Mouse (Mus musculus) intestine, embryonic 16.5 days (tissue): ENCODE results near the gene Dusp6. TPM values are rescaled to one million over a fixed set of nuclear protein-coding genes. Genes with fewer than 3 reads are reported as not detected.

ENCODE experiments used
- ATAC-seq: fragments of 200-750 bp; cut with Nextera tagmentation; 2 replicates; pipeline ENCODE4 v1.8.0; 2017; ENCODE audit warnings: moderate TSS enrichment, moderate library complexity
- H3K27ac ChIP-seq: fragments of 300-500 bp; sonication (generic); 2 replicates; pipeline ENCODE4 v1.5.1; 2014; ENCODE audit warnings: mild to moderate bottlenecking, low read length
- H3K27me3 ChIP-seq: fragments of 300-500 bp; sonication (generic); replicated peaks from 2 replicates; pipeline ENCODE4 v1.6.1; 2014; ENCODE audit warnings: low read length, control low read depth, mixed read lengths; ENCODE audit not compliant: control insufficient read depth, insufficient read depth
- H3K36me3 ChIP-seq: fragments of 300-500 bp; sonication (generic); 2 replicates; pipeline ENCODE4 v1.6.1; 2014; ENCODE audit warnings: low read length, control low read depth; ENCODE audit not compliant: control insufficient read depth, insufficient read depth
- H3K4me1 ChIP-seq: fragments of 300-500 bp; sonication (generic); 2 replicates; pipeline ENCODE4 v1.6.1; 2014; ENCODE audit warnings: low read length, control low read depth, mixed read lengths; ENCODE audit not compliant: control insufficient read depth, insufficient read depth
- H3K4me2 ChIP-seq: fragments of 300-500 bp; sonication (generic); 2 replicates; pipeline ENCODE4 v1.6.1; 2014; ENCODE audit warnings: low read depth, low read length, control low read depth
- H3K4me3 ChIP-seq: fragments of 300-500 bp; sonication (generic); 2 replicates; pipeline ENCODE4 v1.5.1; 2014; ENCODE audit warnings: mild to moderate bottlenecking, low read length
- H3K9ac ChIP-seq: fragments of 300-500 bp; sonication (generic); 2 replicates; pipeline ENCODE4 v1.6.1; 2014; ENCODE audit warnings: low read depth, low read length
- H3K9me3 ChIP-seq: fragments of 300-500 bp; sonication (generic); 2 replicates; pipeline ENCODE4 v1.6.1; 2016; ENCODE audit warnings: low read length, control low read depth; ENCODE audit not compliant: control insufficient read depth
- WGBS: fragments of 180-500 bp; shearing (Covaris S2); extraction: QIAGEN DNeasy Blood & Tissue Kit; methylation state at CpG from one replicate; pipeline ENCODE4 v1.1.7; 2014; 5-methylcytosine and 5-hydroxymethylcytosine counted together
- polyA plus RNA-seq: library from polyadenylated mRNA; unstranded; fragments of >200 nt; fragmentation: Nextera tagmentation; extraction: Ambion mirVana; gene quantifications from 2 replicates; pipeline ENCODE4 v1.2.1, GENCODE M21; 2015

The Dusp6 gene
- polyA plus RNA-seq, 1 experiment from 2014 or later: 37.2 TPM

DNA sequence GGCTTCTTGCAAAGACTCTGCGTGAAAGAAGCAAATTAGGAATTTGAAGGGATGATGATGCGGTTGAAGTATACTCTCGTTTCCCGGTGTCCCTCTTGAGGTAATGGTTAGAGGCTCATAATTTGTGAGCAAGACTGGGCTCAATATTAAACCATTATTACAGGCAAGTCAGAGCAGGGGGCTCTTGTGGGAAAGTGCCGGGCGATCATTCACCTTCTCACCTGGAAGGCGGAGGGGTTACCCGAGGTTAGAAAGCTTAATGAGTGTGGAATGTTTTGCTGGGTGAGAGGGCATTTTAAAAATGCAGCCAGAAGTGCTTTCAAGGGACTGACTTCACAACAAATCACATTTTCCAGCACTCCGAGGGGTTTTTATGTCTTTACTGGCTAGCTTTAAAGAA, 36.3 kb downstream of the Dusp6 start:
- no peak overlapping the region for H3K4me2 ChIP-seq
- no peaks in the 10 kb centered on the region for H3K36me3 ChIP-seq
- H3K27ac ChIP-seq: no peak overlapping the region
- no peak for ATAC-seq
- H3K4me3 ChIP-seq: no peak overlapping the region
- H3K9me3 ChIP-seq: no peaks in the 10 kb centered on the region
- H3K9ac ChIP-seq: no peak overlapping the region
- no peaks in the 10 kb centered on the region for H3K27me3 ChIP-seq
- 42% methylated on average over 9 of the region's 9 CpGs for whole genome bisulfite sequencing
- 0 out of 2 replicates have a peak, but pooled peaks cover 4% of the 10 kb centered on the region for H3K4me1 ChIP-seq

DNA sequence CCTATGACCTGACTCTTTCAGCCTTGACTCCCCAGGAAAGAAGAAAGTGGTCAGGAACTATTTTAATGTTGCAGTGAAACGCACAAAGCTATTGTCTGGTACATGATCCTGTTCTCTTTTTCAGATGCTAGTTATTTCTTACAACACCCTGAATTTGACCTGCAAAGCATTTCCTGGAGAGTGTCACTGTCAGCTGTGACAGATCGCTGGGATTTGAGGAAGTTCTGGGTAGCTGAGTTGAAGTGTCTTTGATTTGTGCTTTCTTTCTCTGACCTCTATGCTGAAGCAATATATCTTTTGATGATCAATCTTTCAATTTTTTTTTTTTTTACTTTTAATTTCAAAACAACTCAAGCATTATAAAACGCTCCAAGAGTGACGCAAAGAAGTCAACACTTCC, 39.0 kb downstream of the Dusp6 start:
- Histone ChIP-seq H3K27me3 (no peaks in the 10 kb centered on the region), H3K27ac (no peak overlapping the region), H3K9me3 (no peaks in the 10 kb centered on the region), H3K4me2 (no peak overlapping the region), H3K4me1 (0 out of 2 replicates have a peak, but pooled peaks cover 4% of the 10 kb centered on the region), H3K36me3 (no peaks in the 10 kb centered on the region), H3K4me3 (no peak overlapping the region), H3K9ac (no peak overlapping the region)
- ATAC-seq: no peak
- 49% methylated on average over 4 of the region's 4 CpGs for WGBS

DNA sequence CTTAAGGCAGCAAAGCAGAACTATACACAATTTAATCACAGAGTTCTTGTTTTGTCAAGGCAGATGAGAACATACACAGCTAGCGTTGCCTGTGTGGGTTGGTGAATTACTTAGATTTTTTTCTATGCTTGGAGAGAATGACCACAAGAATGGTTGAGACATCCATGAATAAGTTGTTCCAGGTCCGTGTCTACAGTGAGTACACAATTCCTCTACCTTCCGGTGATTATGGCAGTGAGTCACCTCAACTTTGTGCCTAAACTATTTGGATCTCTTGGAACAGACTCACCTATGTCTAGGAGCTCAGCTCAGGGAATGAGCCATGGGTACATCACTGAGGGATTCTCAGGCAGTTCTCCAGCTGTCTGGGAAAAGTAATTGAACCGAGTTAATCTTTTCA, 45.8 kb downstream of the Dusp6 start:
- Histone ChIP-seq H3K36me3 (no peaks in the 10 kb centered on the region), H3K9ac (no peak overlapping the region), H3K27me3 (no peaks in the 10 kb centered on the region), H3K4me2 (no peak overlapping the region), H3K4me1 (no peaks in the 10 kb centered on the region), H3K4me3 (no peak overlapping the region), H3K27ac (no peak overlapping the region), H3K9me3 (no peaks in the 10 kb centered on the region)
- no peak for ATAC-seq
- 91% methylated on average over 4 of the region's 4 CpGs for WGBS

DNA sequence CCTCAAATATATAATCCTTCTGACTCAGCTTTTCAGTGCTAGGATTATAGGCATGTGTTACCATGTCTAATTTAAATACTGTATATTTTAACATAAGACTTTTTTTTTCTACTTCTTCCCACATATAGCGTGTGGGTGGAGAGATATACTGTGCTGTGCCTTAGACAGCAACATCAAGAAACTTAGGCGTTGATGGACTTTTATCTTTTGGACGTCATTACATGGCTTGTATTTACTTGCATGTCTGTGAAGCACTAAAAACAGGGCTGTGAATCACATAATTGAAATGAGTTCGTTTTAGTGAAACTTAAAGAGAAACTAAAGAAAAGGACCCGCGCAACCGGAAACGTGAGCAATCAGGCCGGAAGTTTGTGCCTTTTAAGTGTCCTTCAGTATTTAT, 46.6 kb downstream of the Dusp6 start:
- no peaks in the 10 kb centered on the region for H3K9me3 ChIP-seq
- no peaks in the 10 kb centered on the region for H3K27me3 ChIP-seq
- no peak overlapping the region for H3K27ac ChIP-seq
- no peaks in the 10 kb centered on the region for H3K36me3 ChIP-seq
- H3K4me1 ChIP-seq: no peaks in the 10 kb centered on the region
- no peak overlapping the region for H3K9ac ChIP-seq
- 89% methylated on average over 9 of the region's 9 CpGs for WGBS
- H3K4me2 ChIP-seq: no peak overlapping the region
- no peak overlapping the region for H3K4me3 ChIP-seq
- no peak for ATAC-seq

DNA sequence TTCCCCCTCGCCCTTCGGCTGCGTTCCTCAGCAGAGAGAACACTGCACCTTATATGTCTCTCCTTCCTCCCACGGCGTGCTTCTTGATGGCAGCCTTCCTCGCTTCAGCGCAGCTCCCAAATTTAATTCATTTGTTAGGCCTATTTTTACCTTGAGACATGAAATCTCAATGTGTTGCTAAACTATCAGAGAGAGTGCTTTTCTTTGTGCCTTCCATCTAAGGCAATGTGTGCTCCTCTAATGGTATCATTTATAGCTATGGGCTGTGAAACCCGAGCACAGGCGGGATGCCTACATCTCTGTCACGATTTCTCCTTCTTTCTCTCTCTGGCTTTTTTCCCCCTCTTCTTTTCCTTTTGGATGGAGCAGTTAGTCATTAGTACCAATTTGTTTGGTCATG, 47.2 kb downstream of the Dusp6 start:
- no peaks in the 10 kb centered on the region for H3K4me1 ChIP-seq
- H3K9ac ChIP-seq: no peak overlapping the region
- no peak overlapping the region for H3K4me3 ChIP-seq
- 87% methylated on average over 10 of the region's 10 CpGs for WGBS
- H3K4me2 ChIP-seq: no peak overlapping the region
- no peaks in the 10 kb centered on the region for H3K9me3 ChIP-seq
- ATAC-seq: no peak
- H3K36me3 ChIP-seq: no peaks in the 10 kb centered on the region
- no peaks in the 10 kb centered on the region for H3K27me3 ChIP-seq
- H3K27ac ChIP-seq: no peak overlapping the region

DNA sequence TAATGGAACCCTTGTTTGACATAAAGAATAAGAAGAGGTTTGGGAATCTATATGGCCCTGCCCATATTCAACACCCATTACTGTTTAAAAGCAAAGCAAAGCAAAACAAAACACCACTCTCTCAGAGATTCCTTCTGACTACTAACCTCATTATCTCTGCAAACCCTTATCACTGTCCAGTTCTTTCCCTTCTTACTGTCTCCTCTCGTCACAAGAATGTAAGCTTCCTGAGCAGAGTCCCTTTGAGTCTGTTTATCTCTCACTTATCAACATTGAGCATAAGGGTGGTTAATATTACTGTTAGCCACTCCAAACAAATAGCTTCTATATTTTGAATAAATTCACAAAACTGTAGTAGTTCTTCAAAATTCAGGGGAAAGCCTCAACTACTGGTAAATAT, 48.9 kb downstream of the Dusp6 start:
- Histone ChIP-seq H3K36me3 (no peaks in the 10 kb centered on the region), H3K9ac (no peak overlapping the region), H3K9me3 (no peaks in the 10 kb centered on the region), H3K4me3 (no peak overlapping the region), H3K27ac (no peak overlapping the region), H3K4me2 (no peak overlapping the region), H3K27me3 (no peaks in the 10 kb centered on the region), H3K4me1 (no peaks in the 10 kb centered on the region)
- ATAC-seq: no peak
- 62% methylated on average over 1 of the region's 1 CpGs for WGBS

DNA sequence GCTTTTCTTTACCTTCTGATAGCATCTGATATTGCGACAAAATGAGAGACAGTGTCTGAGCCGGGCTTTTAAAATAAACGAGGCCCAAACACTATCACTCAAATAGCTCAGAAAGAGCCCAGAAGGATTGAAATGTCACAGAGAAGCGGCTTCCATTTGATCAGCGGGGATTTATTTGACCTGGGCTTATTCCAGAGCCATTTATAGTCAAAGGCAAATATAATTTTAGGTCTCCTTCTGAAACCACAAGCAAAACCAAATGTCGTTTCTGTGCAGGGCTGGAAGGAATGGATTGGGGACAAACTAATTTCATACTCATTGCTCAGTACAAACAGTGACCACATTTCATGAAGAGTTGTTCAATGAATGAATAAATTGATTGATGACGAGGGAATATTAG, 51.3 kb downstream of the Dusp6 start:
- Histone ChIP-seq H3K4me3 (no peak overlapping the region), H3K27me3 (no peaks in the 10 kb centered on the region), H3K4me2 (no peak overlapping the region), H3K36me3 (no peaks in the 10 kb centered on the region), H3K9ac (no peak overlapping the region), H3K27ac (no peak overlapping the region), H3K9me3 (no peaks in the 10 kb centered on the region), H3K4me1 (no peaks in the 10 kb centered on the region)
- 49% methylated on average over 7 of the region's 7 CpGs for WGBS
- no peak for ATAC-seq

DNA sequence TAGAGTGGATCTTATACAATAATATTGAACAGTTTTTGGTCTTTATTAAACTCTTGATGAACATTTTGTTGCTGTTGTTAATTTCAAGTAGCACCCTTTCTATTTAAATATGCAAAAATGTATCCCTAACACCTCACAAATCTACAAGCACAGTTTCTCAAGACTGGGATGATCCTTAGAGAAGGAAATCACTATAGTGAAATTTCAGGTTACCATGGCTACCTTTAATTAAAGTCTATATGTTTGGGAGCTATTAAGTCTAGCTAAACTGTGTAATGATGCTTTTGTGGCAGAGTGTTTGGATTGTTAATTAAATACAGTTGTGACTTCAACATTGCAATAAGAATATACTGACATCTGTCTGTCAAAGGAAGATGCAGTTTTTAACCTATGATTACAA, 54.0 kb downstream of the Dusp6 start:
- Histone ChIP-seq H3K9me3 (no peaks in the 10 kb centered on the region), H3K27me3 (no peaks in the 10 kb centered on the region), H3K36me3 (no peaks in the 10 kb centered on the region), H3K4me2 (no peak overlapping the region), H3K9ac (no peak overlapping the region), H3K27ac (no peak overlapping the region), H3K4me1 (no peaks in the 10 kb centered on the region), H3K4me3 (no peak overlapping the region)
- no peak for ATAC-seq

Other genes with a start within 250 kb of the Dusp6 start
- gene Poc1b, start 156.2 kb upstream of the Dusp6 start, polyA plus RNA-seq: 20.1 and 20.5 TPM in 2 replicates
- 19.3 and 21.6 TPM in 2 replicates for gene Galnt4, start 155.1 kb upstream of the Dusp6 start, polyA plus RNA-seq
- gene Phxr2, start 136.9 kb upstream of the Dusp6 start, polyA plus RNA-seq: not detected in 2 replicates